Mouse (Mus musculus): ENCODE measurements around the gene Magi1.

DNA sequence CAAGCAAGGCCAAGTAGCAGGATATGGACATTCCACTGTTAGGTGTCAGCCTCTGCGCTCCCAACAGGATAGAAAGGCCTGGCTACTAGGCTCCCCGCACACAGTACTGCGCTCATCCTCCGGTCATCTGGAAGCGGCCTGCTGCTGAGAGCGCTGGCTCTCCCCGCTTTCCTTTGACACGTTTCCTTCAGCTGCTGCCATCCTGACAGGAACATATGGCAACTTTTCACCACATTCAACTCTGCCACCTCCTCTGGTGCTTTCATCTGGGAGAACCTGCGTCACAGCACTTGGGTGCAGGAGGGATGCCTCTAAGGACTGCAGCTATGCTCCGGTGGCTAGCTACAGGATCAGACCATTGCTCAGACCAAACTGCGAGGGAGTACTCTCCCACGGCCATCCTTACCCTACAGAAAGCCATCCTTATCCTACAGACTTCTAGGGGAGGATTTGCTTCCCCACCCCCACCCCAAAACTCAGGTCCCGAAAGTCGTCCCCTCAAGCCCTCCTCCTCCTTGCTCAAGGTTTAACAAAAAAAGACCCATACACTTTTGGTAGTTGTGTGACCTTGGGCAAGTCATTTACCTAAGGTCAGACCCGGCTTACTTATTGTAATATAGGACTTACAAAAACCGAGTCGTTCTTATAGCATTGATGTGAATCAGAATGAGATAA lies 2.0 kb downstream of the Magi1 start:
- TF ChIP-seq POLR2AphosphoS2 (IDR thresholded peaks at IDR 0.05; ENCODE audit: insufficient read length, low read depth) = no peak
- no peak for TF ChIP-seq POLR2A (IDR thresholded peaks at IDR 0.05; ENCODE audit: insufficient read length, low read depth)
- no peak for TF ChIP-seq MAX (IDR thresholded peaks at IDR 0.05; ENCODE audit: low read depth)
- TF ChIP-seq CEBPB (IDR thresholded peaks at IDR 0.05; ENCODE audit: insufficient read depth, poor library complexity, severe bottlenecking) = no peak
- TF ChIP-seq TCF3 (IDR thresholded peaks at IDR 0.05; ENCODE audit: insufficient read length, low read depth) = no peak
- TF ChIP-seq MYOD1 (IDR thresholded peaks at IDR 0.05; ENCODE audit: control insufficient read depth in 1 of 3, insufficient read length in 2 of 3, low read depth in 2 of 3) = no peak
- no peak for TF ChIP-seq MYOG (IDR thresholded peaks at IDR 0.05; ENCODE audit: control insufficient read depth in 1 of 3, insufficient read depth in 1 of 3, insufficient read length in 2 of 3, low read depth in 2 of 3)
- TF ChIP-seq USF1 (IDR thresholded peaks at IDR 0.05; ENCODE audit: low read depth) = no peak
- no peak for TF ChIP-seq E2F4 (IDR thresholded peaks at IDR 0.05; ENCODE audit: insufficient read depth)
- no peak for TF ChIP-seq REST (IDR thresholded peaks at IDR 0.05; ENCODE audit: insufficient read depth, insufficient read length)
- no peak for TF ChIP-seq SRF (IDR thresholded peaks at IDR 0.05; ENCODE audit: control insufficient read depth, insufficient read length, low read depth)

All from myocyte (in vitro differentiated cells).